Mouse (Mus musculus) embryonic facial prominence, embryonic 15.5 days (tissue): Measurements from ENCODE around the gene Gtsf1. TPM values are rescaled to one million over a fixed set of nuclear protein-coding genes. Genes with fewer than 3 reads are reported as not detected.
"Not testable (repeated sequence)": the region's sequence is repeated elsewhere in the genome, so short reads cannot be mapped to it uniquely, and the experiment has no call there.

Source experiments
- ATAC-seq: fragments of 200-750 bp; cut with Nextera tagmentation; 2 replicates; pipeline ENCODE4 v1.8.0; 2017; ENCODE audit warnings: low read depth, moderate TSS enrichment; ENCODE audit not compliant: insufficient number of reproducible peaks, low FRiP score, low TSS enrichment
- H3K27ac ChIP-seq: fragments of 300-500 bp; sonication (generic); replicated peaks from 2 replicates; pipeline ENCODE4 v1.5.1; 2015; ENCODE audit warnings: mild to moderate bottlenecking, inconsistent platforms
- H3K27me3 ChIP-seq: fragments of 300-500 bp; sonication (generic); 2 replicates; pipeline ENCODE4 v1.6.1; 2015; ENCODE audit warnings: inconsistent platforms
- H3K36me3 ChIP-seq: fragments of 300-500 bp; sonication (generic); 2 replicates; pipeline ENCODE4 v1.6.1; 2015; ENCODE audit warnings: mild to moderate bottlenecking, inconsistent platforms
- H3K4me1 ChIP-seq: fragments of 300-500 bp; sonication (generic); 2 replicates; pipeline ENCODE4 v1.6.1; 2015; ENCODE audit warnings: inconsistent platforms
- H3K4me2 ChIP-seq: fragments of 300-500 bp; sonication (generic); replicated peaks from 2 replicates; pipeline ENCODE4 v1.6.1; 2015; ENCODE audit warnings: mild to moderate bottlenecking, inconsistent platforms
- H3K4me3 ChIP-seq: fragments of 300-500 bp; sonication (generic); replicated peaks from 2 replicates; pipeline ENCODE4 v1.5.1; 2015; ENCODE audit warnings: mild to moderate bottlenecking, inconsistent platforms
- H3K9ac ChIP-seq: fragments of 300-500 bp; sonication (generic); 2 replicates; pipeline ENCODE4 v1.6.1; 2015; ENCODE audit warnings: inconsistent platforms
- H3K9me3 ChIP-seq: fragments of 300-500 bp; sonication (generic); replicated peaks from 2 replicates; pipeline ENCODE4 v1.6.1; 2016; ENCODE audit warnings: inconsistent platforms
- WGBS: fragments of 180-500 bp; shearing (Covaris S2); methylation state at CpG from one replicate; pipeline ENCODE4 v1.1.7; 2015; 5-methylcytosine and 5-hydroxymethylcytosine counted together
- polyA plus RNA-seq: library from polyadenylated mRNA; unstranded; fragments of >200 nt; fragmentation: Nextera tagmentation; extraction: Ambion mirVana; gene quantifications from 2 replicates; pipeline ENCODE4 v1.2.1, GENCODE M21; 2015

Gtsf1 gene
- polyA plus RNA-seq, 1 experiment from 2014 or later, result not detected

- 28% methylated on average over 2 of the region's 2 CpGs for WGBS
- no peaks in the 10 kb centered on the region for H3K36me3 ChIP-seq
- H3K27ac ChIP-seq, result no peak overlapping the region
- no peak overlapping the region for H3K9ac ChIP-seq
- no peak for ATAC-seq
- H3K4me1 ChIP-seq, result no peaks in the 10 kb centered on the region
- no peaks in the 10 kb centered on the region for H3K27me3 ChIP-seq
- H3K4me2 ChIP-seq, result no peak overlapping the region
- H3K4me3 ChIP-seq, result no peak overlapping the region
- no peaks in the 10 kb centered on the region for H3K9me3 ChIP-seq
Measured at GRCm38 (mm10) chr15:103427017-103427416, 3.3 kb downstream of the Gtsf1 start.

- not testable (repeated sequence) for H3K4me3 ChIP-seq, ATAC-seq
- 86% methylated on average over 3 of the region's 3 CpGs for WGBS
Measured at GRCm38 (mm10) chr15:103405586-103405985, 24.7 kb downstream of the Gtsf1 start.

GRCm38 (mm10) chr15:103401361-103401760, 28.9 kb downstream of the Gtsf1 start:
- no peak for ATAC-seq
- no peak overlapping the region for H3K4me2 ChIP-seq

More at GRCm38 (mm10) chr15:103405586-103405985, 24.7 kb downstream of the Gtsf1 start:
- H3K9me3 ChIP-seq, H3K36me3 ChIP-seq, H3K27me3 ChIP-seq, H3K4me1 ChIP-seq, H3K27ac ChIP-seq, H3K4me2 ChIP-seq, H3K9ac ChIP-seq: not testable (repeated sequence)

GRCm38 (mm10) chr15:103393577-103393976, 36.7 kb downstream of the Gtsf1 start:
- Histone ChIP-seq H3K27ac (no peak overlapping the region), H3K4me2 (no peak overlapping the region), H3K9ac (no peak overlapping the region), H3K36me3 (no peaks in the 10 kb centered on the region), H3K4me3 (no peak overlapping the region), H3K9me3 (no peaks in the 10 kb centered on the region), H3K4me1 (no peaks in the 10 kb centered on the region), H3K27me3 (no peaks in the 10 kb centered on the region)
- ATAC-seq, result no peak

More at GRCm38 (mm10) chr15:103401361-103401760, 28.9 kb downstream of the Gtsf1 start:
- H3K27ac ChIP-seq, result no peak overlapping the region
- H3K9me3 ChIP-seq, result no peaks in the 10 kb centered on the region
- no peak overlapping the region for H3K9ac ChIP-seq
- no peak overlapping the region for H3K4me3 ChIP-seq
- H3K27me3 ChIP-seq, result no peaks in the 10 kb centered on the region
- H3K36me3 ChIP-seq, result no peaks in the 10 kb centered on the region
- WGBS, result 87% methylated on average over 5 of the region's 5 CpGs
- no peaks in the 10 kb centered on the region for H3K4me1 ChIP-seq

GRCm38 (mm10) chr15:103388556-103389145, 41.6 kb downstream of the Gtsf1 start:
- Histone ChIP-seq H3K4me2 (no peak overlapping the region), H3K4me3 (no peak overlapping the region), H3K4me1 (peaks cover 3% of the 10 kb centered on the region; the same call in 1 of the 2 replicates), H3K36me3 (no peaks in the 10 kb centered on the region), H3K27ac (no peak overlapping the region), H3K9ac (no peak overlapping the region), H3K9me3 (no peaks in the 10 kb centered on the region), H3K27me3 (no peaks in the 10 kb centered on the region)
- 51% methylated on average over 4 of the region's 4 CpGs for WGBS
- no peak for ATAC-seq

- H3K4me3 ChIP-seq, result no peak overlapping the region
- 53% methylated on average over 7 of the region's 7 CpGs for WGBS
- H3K4me2 ChIP-seq, result no peak overlapping the region
- ATAC-seq, result no peak
- no peaks in the 10 kb centered on the region for H3K36me3 ChIP-seq
- H3K9me3 ChIP-seq, result no peaks in the 10 kb centered on the region
- 0 out of 2 replicates have a peak overlapping the region, but pooled peaks have one; percentile 17 for H3K27ac ChIP-seq
- H3K4me1 ChIP-seq, result peaks cover 6% of the 10 kb centered on the region; the same call in 1 of the 2 replicates
- H3K27me3 ChIP-seq, result no peaks in the 10 kb centered on the region
- H3K9ac ChIP-seq, result no peak overlapping the region
Measured at GRCm38 (mm10) chr15:103383771-103384488, 46.3 kb downstream of the Gtsf1 start.

- ATAC-seq, result no peak
- H3K9ac ChIP-seq, result no peak overlapping the region
- no peak overlapping the region for H3K27ac ChIP-seq
- 39% methylated on average over 5 of the region's 5 CpGs for WGBS
- H3K4me3 ChIP-seq, result no peak overlapping the region
- H3K36me3 ChIP-seq, result no peaks in the 10 kb centered on the region
- no peaks in the 10 kb centered on the region for H3K27me3 ChIP-seq
- H3K4me2 ChIP-seq, result no peak overlapping the region
- no peaks in the 10 kb centered on the region for H3K9me3 ChIP-seq
- H3K4me1 ChIP-seq, result peaks cover 13% of the 10 kb centered on the region
Measured at GRCm38 (mm10) chr15:103382795-103383406, 47.4 kb downstream of the Gtsf1 start.

- WGBS, result 87% methylated on average over 2 of the region's 2 CpGs
Measured at GRCm38 (mm10) chr15:103382075-103382474, 48.2 kb downstream of the Gtsf1 start.

GRCm38 (mm10) chr15:103378665-103379356, 51.5 kb downstream of the Gtsf1 start:
- H3K9ac ChIP-seq, result no peak overlapping the region
- no peak overlapping the region for H3K27ac ChIP-seq
- no peaks in the 10 kb centered on the region for H3K36me3 ChIP-seq
- no peaks in the 10 kb centered on the region for H3K9me3 ChIP-seq
- WGBS, result 47% methylated on average over 3 of the region's 3 CpGs
- ATAC-seq, result peak; percentile 41; the same call in 1 of the 2 replicates
- H3K27me3 ChIP-seq, result no peaks in the 10 kb centered on the region; the same call in 1 of the 2 replicates
- no peak overlapping the region for H3K4me2 ChIP-seq
- peaks cover 18% of the 10 kb centered on the region for H3K4me1 ChIP-seq
- H3K4me3 ChIP-seq, result no peak overlapping the region

More at GRCm38 (mm10) chr15:103382075-103382474, 48.2 kb downstream of the Gtsf1 start:
- no peak overlapping the region for H3K4me3 ChIP-seq
- H3K9ac ChIP-seq, result no peak overlapping the region
- no peak overlapping the region for H3K27ac ChIP-seq
- no peak overlapping the region for H3K4me2 ChIP-seq
- ATAC-seq, result no peak
- H3K27me3 ChIP-seq, result no peaks in the 10 kb centered on the region
- peaks cover 13% of the 10 kb centered on the region for H3K4me1 ChIP-seq
- H3K36me3 ChIP-seq, result no peaks in the 10 kb centered on the region
- H3K9me3 ChIP-seq, result no peaks in the 10 kb centered on the region

- H3K27me3 ChIP-seq, result no peaks in the 10 kb centered on the region; the same call in 1 of the 2 replicates
- WGBS, result 62% methylated on average over 3 of the region's 3 CpGs
- H3K4me2 ChIP-seq, result no peak overlapping the region
- H3K4me3 ChIP-seq, result no peak overlapping the region
- ATAC-seq, result peak; percentile 25; the same call in 1 of the 2 replicates
- no peak overlapping the region for H3K9ac ChIP-seq
- peaks cover 13% of the 10 kb centered on the region for H3K4me1 ChIP-seq
- H3K27ac ChIP-seq, result 0 out of 2 replicates have a peak overlapping the region, but pooled peaks have one; percentile 44
- no peaks in the 10 kb centered on the region for H3K9me3 ChIP-seq
- H3K36me3 ChIP-seq, result no peaks in the 10 kb centered on the region
Measured at GRCm38 (mm10) chr15:103377752-103378664, 52.3 kb downstream of the Gtsf1 start.
